Comparison of ENCODE assay signal across 20 mouse cellular contexts in genomic region chr2:158856896-158857499, GRCm38 (mm10).
A peak's percentile ranks its signal among the peaks of the same experiment; 100 is the strongest.
DNase-seq lines count a peak whose midpoint lies in the region; ATAC-seq and TF ChIP-seq lines count a peak whose summit lies in the region.
"Had no signal": no experiment of that assay in that cellular context is flagged by ENCODE, and none has a peak within 500 bp of the region (broad histone marks: within the 10 kb centered on the region; RNA-seq: fewer than 3 reads in every experiment).

No protein-coding gene starts in this region.

- TF ChIP-seq CTCF in hindbrain, postnatal 0 days (IDR thresholded peaks at IDR 0.05; ENCODE audit: low read depth), result no peak
- TF ChIP-seq CTCF in lung, postnatal 0 days (IDR thresholded peaks at IDR 0.05), result no peak
- TF ChIP-seq CTCF in small intestine, adult 2 months (IDR thresholded peaks at IDR 0.05; ENCODE audit: extremely low read depth, insufficient read length, insufficient replicate concordance, low read depth, low read length), result no peak

- H3K4me2 ChIP-seq in hindbrain, postnatal 0 days (ENCODE audit: low read depth, low read length), result no peak overlapping the region
- H3K4me2 ChIP-seq in hindbrain, embryonic 16.5 days (ENCODE audit: low read length), result no peak overlapping the region
- no peak overlapping the region for H3K4me2 ChIP-seq in lung, embryonic 16.5 days (ENCODE audit: low read depth, low read length)
- no peak overlapping the region for H3K4me2 ChIP-seq in lung, postnatal 0 days (replicated peaks; ENCODE audit: low read depth, low read length)
- H3K4me2 ChIP-seq: embryonic facial prominence, embryonic 13.5 days; forebrain, embryonic 15.5 days; heart, embryonic 15.5 days; liver, embryonic 15.5 days; midbrain, embryonic 13.5 days had no signal

- no peak for TF ChIP-seq EP300 in lung, postnatal 0 days (IDR thresholded peaks at IDR 0.05)

- no peaks in the 10 kb centered on the region for H3K9me3 ChIP-seq in hindbrain, postnatal 0 days (ENCODE audit: low read length)
- H3K9me3 ChIP-seq in hindbrain, embryonic 16.5 days (ENCODE audit: control insufficient read depth, low read length), result no peaks in the 10 kb centered on the region
- no peaks in the 10 kb centered on the region for H3K9me3 ChIP-seq in lung, embryonic 16.5 days (ENCODE audit: control insufficient read depth, low read length)
- H3K9me3 ChIP-seq in lung, postnatal 0 days (ENCODE audit: low read length), result no peaks in the 10 kb centered on the region
- H3K9me3 ChIP-seq: embryonic facial prominence, embryonic 13.5 days; forebrain, embryonic 15.5 days; heart, embryonic 15.5 days; liver, embryonic 15.5 days; midbrain, embryonic 13.5 days had no signal

- no peak for TF ChIP-seq POLR2A in small intestine, adult 2 months (IDR thresholded peaks at IDR 0.05; ENCODE audit: low read depth, low read length)

- 80% methylated on average over 10 of the region's 10 CpGs for WGBS in hindbrain, postnatal 0 days
- 85% methylated on average over 10 of the region's 10 CpGs for WGBS in hindbrain, embryonic 16.5 days
- 84% methylated on average over 10 of the region's 10 CpGs for WGBS in lung, embryonic 16.5 days
- 87% methylated on average over 10 of the region's 10 CpGs for WGBS in lung, postnatal 0 days
- 31% methylated on average over 10 of the region's 10 CpGs for WGBS in small intestine, adult 2 months

- no peaks in the 10 kb centered on the region for H3K27me3 ChIP-seq in hindbrain, postnatal 0 days (ENCODE audit: insufficient read depth, low read length)
- H3K27me3 ChIP-seq in hindbrain, embryonic 16.5 days (replicated peaks; ENCODE audit: control insufficient read depth, insufficient read depth, low read length), result no peaks in the 10 kb centered on the region
- H3K27me3 ChIP-seq in lung, embryonic 16.5 days (ENCODE audit: control insufficient read depth, insufficient read depth, low read depth, low read length), result no peaks in the 10 kb centered on the region
- no peaks in the 10 kb centered on the region for H3K27me3 ChIP-seq in lung, postnatal 0 days (replicated peaks; ENCODE audit: insufficient read depth, low read length)
- no peaks in the 10 kb centered on the region for H3K27me3 ChIP-seq in small intestine, adult 2 months (ENCODE audit: control insufficient read depth, insufficient read depth, low read length)
- H3K27me3 ChIP-seq: embryonic facial prominence, embryonic 13.5 days; forebrain, embryonic 15.5 days; heart, embryonic 15.5 days; liver, embryonic 15.5 days; midbrain, embryonic 13.5 days had no signal

- peaks cover 11% of the 10 kb centered on the region; the same call in 1 of the 2 replicates for H3K36me3 ChIP-seq in hindbrain, postnatal 0 days (ENCODE audit: insufficient read depth, low read length)
- H3K36me3 ChIP-seq in hindbrain, embryonic 16.5 days (ENCODE audit: control insufficient read depth, insufficient read depth, low read length), result no peaks in the 10 kb centered on the region; the same call in 1 of the 2 replicates
- no peaks in the 10 kb centered on the region for H3K36me3 ChIP-seq in lung, embryonic 16.5 days (ENCODE audit: control insufficient read depth, insufficient read depth, low read length)
- no peaks in the 10 kb centered on the region for H3K36me3 ChIP-seq in lung, postnatal 0 days (ENCODE audit: insufficient read depth, low read length)
- H3K36me3 ChIP-seq in small intestine, adult 2 months (ENCODE audit: control insufficient read depth, insufficient read depth, low read length), result peaks cover 4% of the 10 kb centered on the region

- H3K4me1 ChIP-seq in hindbrain, postnatal 0 days (ENCODE audit: insufficient read depth, low read length), result no peaks in the 10 kb centered on the region
- no peaks in the 10 kb centered on the region for H3K4me1 ChIP-seq in hindbrain, embryonic 16.5 days (ENCODE audit: control insufficient read depth, insufficient read depth, low read depth, low read length)
- no peaks in the 10 kb centered on the region for H3K4me1 ChIP-seq in lung, embryonic 16.5 days (replicated peaks; ENCODE audit: control insufficient read depth, insufficient read depth, low read length)
- no peaks in the 10 kb centered on the region for H3K4me1 ChIP-seq in lung, postnatal 0 days (ENCODE audit: insufficient read depth, low read depth, low read length)
- H3K4me1 ChIP-seq in small intestine, adult 2 months (ENCODE audit: control insufficient read depth, insufficient read depth, insufficient read length, low read length), result peaks cover 39% of the 10 kb centered on the region
- H3K4me1 ChIP-seq: forebrain, embryonic 15.5 days; heart, embryonic 15.5 days; liver, embryonic 15.5 days; midbrain, embryonic 13.5 days had no signal

- H3K27ac ChIP-seq in hindbrain, postnatal 0 days, result no peak overlapping the region
- no peak overlapping the region for H3K27ac ChIP-seq in hindbrain, embryonic 16.5 days (ENCODE audit: low read depth, low read length)
- no peak overlapping the region for H3K27ac ChIP-seq in lung, embryonic 16.5 days (ENCODE audit: low read length)
- H3K27ac ChIP-seq in lung, postnatal 0 days (ENCODE audit: low read length), result no peak overlapping the region
- peak overlapping the region; percentile 97 for H3K27ac ChIP-seq in small intestine, adult 2 months (ENCODE audit: insufficient read depth, low read depth, low read length)
- H3K27ac ChIP-seq: embryonic facial prominence, embryonic 13.5 days; forebrain, embryonic 15.5 days; heart, embryonic 15.5 days; liver, embryonic 15.5 days; midbrain, embryonic 13.5 days had no signal

- ATAC-seq in hindbrain, postnatal 0 days, result 0 out of 2 replicates have a peak, but pooled peaks have one; percentile 35
- no peak for ATAC-seq in hindbrain, embryonic 16.5 days
- 0 out of 2 replicates have a peak, but pooled peaks have one; percentile 31 for ATAC-seq in lung, embryonic 16.5 days (ENCODE audit: low read depth)
- ATAC-seq in lung, postnatal 0 days, result no peak
- ATAC-seq: forebrain, embryonic 15.5 days; midbrain, embryonic 13.5 days had no signal

- H3K4me3 ChIP-seq in hindbrain, postnatal 0 days (ENCODE audit: low read length), result no peak overlapping the region
- no peak overlapping the region for H3K4me3 ChIP-seq in hindbrain, embryonic 16.5 days (ENCODE audit: low read length)
- H3K4me3 ChIP-seq in lung, embryonic 16.5 days (ENCODE audit: low read length), result no peak overlapping the region
- H3K4me3 ChIP-seq in lung, postnatal 0 days (ENCODE audit: low read depth, low read length), result no peak overlapping the region
- peak overlapping the region; percentile 33 for H3K4me3 ChIP-seq in small intestine, adult 2 months (ENCODE audit: low read depth, low read length)
- H3K4me3 ChIP-seq: embryonic facial prominence, embryonic 13.5 days; forebrain, embryonic 15.5 days; heart, embryonic 15.5 days; liver, embryonic 15.5 days; midbrain, embryonic 13.5 days; myocyte had no signal

- H3K9ac ChIP-seq in hindbrain, postnatal 0 days (replicated peaks; ENCODE audit: low read length), result no peak overlapping the region
- no peak overlapping the region for H3K9ac ChIP-seq in hindbrain, embryonic 16.5 days (ENCODE audit: low read depth, low read length)
- H3K9ac ChIP-seq in lung, embryonic 16.5 days (ENCODE audit: low read length), result no peak overlapping the region
- no peak overlapping the region for H3K9ac ChIP-seq in lung, postnatal 0 days (replicated peaks; ENCODE audit: low read depth)
- H3K9ac ChIP-seq: embryonic facial prominence, embryonic 13.5 days; forebrain, embryonic 15.5 days; heart, embryonic 15.5 days; liver, embryonic 15.5 days; midbrain, embryonic 13.5 days had no signal

- no peak for DNase-seq in hindbrain, postnatal 0 days (ENCODE audit: low spot score)
- DNase-seq in lung, postnatal 0 days (ENCODE audit: low spot score), result no peak
- no peak for DNase-seq in layer of hippocampus, postnatal 10 days (ENCODE audit: low spot score in 2 of 2)
- DNase-seq in adrenal gland, postnatal 36 days, result no peak
- DNase-seq: adrenal gland, adult 2 months; cerebellum, adult 9-11 months; heart, postnatal 4 days; kidney, postnatal 4 days; layer of hippocampus, adult 9-11 months; lung, postnatal 10 days; thymus, postnatal 14 days had no signal

Comparison
In these comparisons a context has a peak if more than half of its experiments do, and no peak if none do; other contexts are left out.
1. ATAC-seq: peak in hindbrain, postnatal 0 days (single experiment) and lung, embryonic 16.5 days (single experiment); none in hindbrain, embryonic 16.5 days (single experiment) and lung, postnatal 0 days (single experiment).